In genomic region chr19:10402771-10403494, GRCm38 (mm10) we compare ENCODE assay signal across 8 mouse cellular contexts. TPM values are rescaled to one million over a fixed set of nuclear protein-coding genes. Genes with fewer than 3 reads are reported as not detected.
DNase-seq lines count a peak whose midpoint lies in the region.

No protein-coding gene starts in this region.

- DNase-seq in adrenal gland, adult (ENCODE audit: inconsistent age in 2 of 2, low spot score in 1 of 2): peak; percentile 61 to 88
- no peak for DNase-seq in adrenal gland, adult 8-10 months
- peak; percentile 30 to 38 for DNase-seq in B cell, adult 2 months
- DNase-seq in c-Kit-positive CD71-positive TER-119-negative erythroid progenitor cells, embryonic 14.5 days (ENCODE audit: low read depth): peak; percentile 68
- DNase-seq in gastrocnemius, postnatal 14 days: peak; percentile 52
- DNase-seq in kidney, postnatal 4 days: peak; percentile 87 to 88
- peak; percentile 84 for DNase-seq in lung, postnatal 10 days
- DNase-seq in testis, postnatal 10 days (ENCODE audit: low spot score): peak; percentile 84

- intact Hi-C loops in gastrocnemius, postnatal 14 days (cut with DNase I; ENCODE audit: low total_unique reads): no loop called here

RNA-seq across cellular contexts. Expression of gene Syt7, which starts 14.0 kb away (rescaled TPM):
- total RNA-seq in adrenal gland, adult 8-10 months (2022): 10 to 100 TPM; 32.9 to 54.6 (median 44.5) TPM
- 1 to 10 TPM; 2.5 to 2.7 TPM for total RNA-seq in gastrocnemius, postnatal 14 days (2021)

RNA-seq across cellular contexts. Expression of gene Lrrc10b, which starts 54.3 kb away (rescaled TPM):
- 1 to 10 TPM; 2.6 to 3.8 (median 3.5) TPM for total RNA-seq in adrenal gland, adult 8-10 months (2022)
- under 1 TPM; 0.35 to 0.49 TPM for total RNA-seq in gastrocnemius, postnatal 14 days (2021)

Comparison
In these comparisons a context has a peak if more than half of its experiments do, and no peak if none do; other contexts are left out.
1. RNA of gene Syt7, which starts 14.0 kb away (total RNA-seq): 32.9 to 54.6 TPM in adrenal gland, adult 8-10 months; 2.5 to 2.7 TPM in gastrocnemius, postnatal 14 days; every median in the first group is over 4 times any median in the second.